Mouse (Mus musculus) G1E (cell line): ENCODE measurements around the gene Rai1. TPM values are rescaled to one million over a fixed set of nuclear protein-coding genes. Genes with fewer than 3 reads are reported as not detected.

Source experiments
- ATAC-seq: 2 replicates; pipeline ENCODE4 v1.8.0; 2016; ENCODE audit warnings: mild to moderate bottlenecking; ENCODE audit not compliant: insufficient number of reproducible peaks, poor library complexity, low FRiP score, severe bottlenecking; ENCODE audit errors: extremely low read depth
- DNase-seq: peaks from one replicate; pipeline ENCODE4 v3.0.0; 2012; ENCODE audit warnings: low spot score
- H3K27me3 ChIP-seq: 2 replicates; pipeline ENCODE4 v1.6.1; 2012; ENCODE audit warnings: mild to moderate bottlenecking, low read length, inconsistent platforms; ENCODE audit not compliant: insufficient read depth
- H3K36me3 ChIP-seq: replicated peaks from 2 replicates; pipeline ENCODE3; 2012; ENCODE audit warnings: mild to moderate bottlenecking, inconsistent platforms
- H3K4me1 ChIP-seq: 2 replicates; pipeline ENCODE4 v1.6.1; 2012; ENCODE audit warnings: low read depth, low read length, inconsistent platforms, mixed read lengths; ENCODE audit not compliant: insufficient read depth
- H3K4me3 ChIP-seq: 2 replicates; pipeline ENCODE4 v1.5.1; 2012; ENCODE audit warnings: low read depth, mild to moderate bottlenecking, inconsistent platforms, low read length, moderate library complexity, mixed read lengths
- H3K9me3 ChIP-seq: replicated peaks from 2 replicates; pipeline ENCODE4 v1.6.1; 2012; ENCODE audit warnings: inconsistent platforms
- CTCF ChIP-seq: IDR thresholded peaks from 2 replicates; pipeline ENCODE4 v1.5.1; 2012; ENCODE audit warnings: low read depth, low read length, inconsistent platforms, mixed read lengths
- GATA1 ChIP-seq: IDR thresholded peaks from 2 replicates; pipeline ENCODE4 v1.6.1; 2012; ENCODE audit warnings: borderline replicate concordance, low read length, inconsistent platforms, mixed read lengths
- GATA2 ChIP-seq: IDR thresholded peaks from 2 replicates; pipeline ENCODE4 v1.6.1; 2012; ENCODE audit warnings: low read depth, low read length, inconsistent platforms, borderline replicate concordance
- POLR2AphosphoS5 ChIP-seq: IDR thresholded peaks from 2 replicates; pipeline ENCODE4 v1.6.1; 2012; ENCODE audit warnings: low read depth, low read length, inconsistent platforms; ENCODE audit not compliant: insufficient replicate concordance
- TAL1 ChIP-seq: conservative IDR thresholded peaks from 2 replicates; pipeline ENCODE4 v1.6.1; 2012; ENCODE audit warnings: low read depth, low read length, inconsistent platforms, mixed read lengths
- polyA plus RNA-seq: library from polyadenylated mRNA; stranded (reverse); fragments of >175 nt; gene quantifications from 2 replicates; pipeline ENCODE4 v1.2.3, GENCODE M21; 2012
- total RNA-seq, 2 experiments: library from RNA; stranded (forward) in 1 of 2; stranded (reverse) in 1 of 2; fragments of 200-1000 nt in 1 of 2; fragments of >200 nt in 1 of 2; fragmentation: Nextera tagmentation in 1 of 2; gene quantifications; 2 replicates each; pipeline ENCODE4 v1.2.3; 2014 to 2017

Rai1 gene
- total and polyA plus RNA-seq, 3 experiments = 10.3 to 107 (median 77.4) TPM

- DNase-seq (peak; percentile 82), ATAC-seq (no peak; the same call in 1 of the 2 replicates)
- TF ChIP-seq POLR2AphosphoS5 (no peak), GATA2 (no peak), CTCF (no peak), TAL1 (no peak), GATA1 (no peak)
- H3K9me3 ChIP-seq = no peaks in the 10 kb centered on the region
- H3K36me3 ChIP-seq = peaks cover 77% of the 10 kb centered on the region
- peak overlapping the region; percentile 77 for H3K4me3 ChIP-seq
- H3K27me3 ChIP-seq = no peaks in the 10 kb centered on the region
- H3K4me1 ChIP-seq = peaks cover 62% of the 10 kb centered on the region
Measured at GRCm38 (mm10) chr11:60176182-60176974, 71.6 kb downstream of the Rai1 start.

- Histone ChIP-seq H3K36me3 (peaks cover 78% of the 10 kb centered on the region), H3K9me3 (no peaks in the 10 kb centered on the region), H3K4me3 (peak overlapping the region; percentile 77), H3K4me1 (peaks cover 63% of the 10 kb centered on the region), H3K27me3 (no peaks in the 10 kb centered on the region)
- ATAC-seq (no peak), DNase-seq (no peak)
- no peak for TF ChIP-seq TAL1
- TF ChIP-seq GATA2 = no peak
- no peak for TF ChIP-seq POLR2AphosphoS5
- TF ChIP-seq CTCF = no peak
- TF ChIP-seq GATA1 = no peak
Measured at GRCm38 (mm10) chr11:60176975-60177657, 72.3 kb downstream of the Rai1 start.

- no peak for DNase-seq
- Histone ChIP-seq H3K27me3 (no peaks in the 10 kb centered on the region), H3K9me3 (no peaks in the 10 kb centered on the region), H3K36me3 (peaks cover 78% of the 10 kb centered on the region), H3K4me3 (no peak overlapping the region), H3K4me1 (peaks cover 71% of the 10 kb centered on the region)
- no peak for ATAC-seq
- TF ChIP-seq TAL1 = no peak
- TF ChIP-seq GATA1 = no peak
- no peak for TF ChIP-seq CTCF
- TF ChIP-seq GATA2 = no peak
- no peak for TF ChIP-seq POLR2AphosphoS5
Measured at GRCm38 (mm10) chr11:60178005-60178404, 73.2 kb downstream of the Rai1 start.

- DNase-seq (no peak), ATAC-seq (no peak)
- TF ChIP-seq POLR2AphosphoS5 = no peak
- Histone ChIP-seq H3K36me3 (peaks cover 78% of the 10 kb centered on the region), H3K27me3 (no peaks in the 10 kb centered on the region), H3K9me3 (no peaks in the 10 kb centered on the region), H3K4me3 (no peak overlapping the region), H3K4me1 (peaks cover 72% of the 10 kb centered on the region)
Measured at GRCm38 (mm10) chr11:60178506-60178905, 73.7 kb downstream of the Rai1 start.

- Histone ChIP-seq H3K27me3 (no peaks in the 10 kb centered on the region), H3K36me3 (peaks cover 96% of the 10 kb centered on the region), H3K4me1 (peaks cover 69% of the 10 kb centered on the region), H3K4me3 (no peak overlapping the region), H3K9me3 (no peaks in the 10 kb centered on the region)
- DNase-seq = no peak
- TF ChIP-seq CTCF (no peak), POLR2AphosphoS5 (no peak), TAL1 (no peak)
- no peak for ATAC-seq
Measured at GRCm38 (mm10) chr11:60182116-60182670, 77.4 kb downstream of the Rai1 start.

GRCm38 (mm10) chr11:60182741-60183140 is 77.9 kb downstream of the Rai1 start:
- no peak overlapping the region for H3K4me3 ChIP-seq

More at GRCm38 (mm10) chr11:60182741-60183140, 77.9 kb downstream of the Rai1 start:
- ATAC-seq (no peak), DNase-seq (no peak)
- TF ChIP-seq TAL1 = no peak
- no peak for TF ChIP-seq GATA1
- TF ChIP-seq GATA2 = no peak
- TF ChIP-seq CTCF = no peak
- no peak for TF ChIP-seq POLR2AphosphoS5
- Histone ChIP-seq H3K4me1 (peaks cover 64% of the 10 kb centered on the region), H3K36me3 (peaks cover 96% of the 10 kb centered on the region), H3K9me3 (no peaks in the 10 kb centered on the region), H3K27me3 (no peaks in the 10 kb centered on the region)
